Mouse (Mus musculus): ENCODE results near the gene Ticam1.
A peak's percentile ranks its signal among the peaks of the same experiment; 100 is the strongest.
"Not testable (repeated sequence)": the region's sequence is repeated elsewhere in the genome, so short reads cannot be mapped to it uniquely, and the experiment has no call there.

The Ticam1 gene

DNA sequence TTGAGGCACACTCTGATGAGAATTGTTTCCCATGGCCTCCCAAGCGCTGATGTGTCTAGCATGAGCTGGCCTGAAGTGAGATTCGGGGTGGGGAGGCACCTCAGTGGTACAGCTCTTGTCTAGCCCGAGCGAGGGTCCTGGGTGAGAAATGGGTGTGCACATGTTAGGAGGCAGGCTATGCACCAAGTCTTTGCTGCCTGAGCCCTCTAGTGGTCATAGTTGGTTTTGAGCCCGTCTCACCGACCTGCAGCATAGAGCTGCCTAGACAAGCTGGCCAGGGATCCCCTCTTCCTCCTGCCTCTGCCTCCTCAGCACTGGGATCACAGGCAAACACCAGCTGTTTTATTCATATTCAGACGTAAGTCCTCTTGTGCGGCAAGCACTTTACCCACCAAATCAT, 12.6 kb downstream of the Ticam1 start:
- peak; percentile 67 to 84 for DNase-seq (ENCODE audit: low spot score in 2 of 2)

DNA sequence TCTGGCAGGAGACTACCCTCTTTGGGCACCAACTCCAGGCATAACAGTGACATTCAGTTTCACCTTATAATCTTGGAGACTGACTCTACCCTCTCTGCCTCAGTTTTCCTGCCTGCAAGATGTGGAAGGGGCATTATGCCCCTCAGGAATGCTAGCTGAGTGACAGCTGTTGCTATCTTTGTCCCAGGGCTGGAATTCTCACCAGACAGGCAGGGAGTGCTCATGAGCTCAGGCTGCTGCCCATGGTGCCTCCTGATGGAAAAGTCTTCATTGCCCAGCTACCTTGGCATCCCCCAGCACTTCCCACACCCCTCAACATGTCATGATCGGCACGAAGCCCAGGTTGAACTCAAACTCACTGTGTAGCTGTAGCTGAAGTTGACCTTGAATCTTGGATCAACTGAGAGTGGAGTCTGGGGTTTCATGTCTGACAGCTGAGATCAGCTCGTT, 13.9 kb downstream of the Ticam1 start:
- no peak for DNase-seq (ENCODE audit: low spot score in 2 of 2)

DNA sequence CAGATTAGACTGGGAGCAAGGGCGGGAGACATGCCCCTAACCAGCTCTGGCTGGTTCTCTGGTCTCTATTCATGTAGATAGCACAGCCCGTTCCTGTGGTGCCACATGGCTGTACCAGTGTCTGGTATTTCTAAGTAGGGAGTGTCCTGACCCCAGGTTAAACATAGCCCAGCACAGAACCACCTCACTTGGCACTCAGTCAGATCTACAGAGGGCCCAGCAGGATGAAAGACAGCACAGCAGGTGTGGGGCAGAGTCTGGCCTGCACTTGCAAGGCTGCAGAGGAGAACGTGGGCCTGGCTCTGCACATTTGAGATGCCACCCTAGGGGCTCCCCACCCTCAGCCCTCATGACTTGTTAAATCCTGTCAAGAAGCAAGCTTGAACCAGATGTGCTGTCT, 15.4 kb downstream of the Ticam1 start:
- DNase-seq (ENCODE audit: low spot score in 2 of 2) = no peak

DNA sequence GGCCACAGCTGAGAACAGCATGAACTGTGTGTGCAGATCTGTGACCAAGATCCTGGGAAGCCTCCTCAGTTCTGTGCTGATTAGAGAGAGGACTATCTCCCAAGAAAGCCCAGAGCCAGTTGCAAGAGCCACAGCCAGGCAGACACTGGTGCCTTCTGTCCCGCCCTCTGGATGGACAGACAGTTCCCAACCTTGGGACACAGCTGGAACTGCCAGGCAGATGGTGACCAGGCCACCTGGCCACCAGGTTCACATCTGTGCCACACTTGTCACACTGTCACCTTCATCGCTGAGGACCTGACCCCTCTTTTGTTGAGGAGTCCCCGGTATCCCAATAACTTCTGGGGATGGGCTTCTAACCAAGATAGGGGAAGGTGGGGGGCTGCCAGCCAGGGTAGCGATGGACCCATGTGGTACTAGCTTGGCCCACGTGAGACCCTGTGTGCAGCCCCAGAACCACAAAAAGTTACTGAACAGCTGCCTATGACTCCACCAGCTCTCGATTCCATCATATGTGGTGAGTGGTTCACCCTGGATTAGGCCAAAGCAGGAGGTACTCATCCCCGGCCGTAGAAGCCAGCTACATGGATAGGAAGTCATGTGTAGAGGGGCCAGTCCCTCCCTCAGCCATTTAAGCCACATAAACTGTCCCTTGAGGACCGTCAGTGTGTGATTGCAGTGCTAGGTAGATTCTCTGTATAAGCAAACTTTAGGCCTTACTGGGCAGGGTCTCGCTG, 17.1 kb downstream of the Ticam1 start:
- DNase-seq (ENCODE audit: low spot score in 2 of 2) = no peak

DNA sequence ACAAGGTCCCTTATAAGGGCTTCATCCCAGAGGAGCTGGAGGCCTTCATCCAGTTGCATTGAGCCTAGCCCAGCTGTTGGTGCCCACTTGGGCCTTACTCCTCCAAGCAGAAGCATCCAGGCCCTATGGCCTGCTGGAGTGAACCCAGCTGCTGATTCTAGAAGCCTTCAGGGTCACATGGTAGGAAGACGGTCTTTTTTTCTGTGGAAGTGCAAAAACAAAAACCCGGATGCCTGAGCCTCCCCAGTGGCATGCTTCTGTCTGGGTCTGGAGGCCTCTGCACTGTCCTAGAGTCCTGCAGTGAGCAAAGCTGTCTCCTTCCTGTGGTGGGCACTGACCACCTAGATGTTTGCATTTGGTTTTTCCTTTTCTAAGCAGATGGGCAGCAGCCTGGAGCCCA, 17.8 kb downstream of the Ticam1 start:
- not testable (repeated sequence) for DNase-seq (ENCODE audit: low spot score in 2 of 2)

DNA sequence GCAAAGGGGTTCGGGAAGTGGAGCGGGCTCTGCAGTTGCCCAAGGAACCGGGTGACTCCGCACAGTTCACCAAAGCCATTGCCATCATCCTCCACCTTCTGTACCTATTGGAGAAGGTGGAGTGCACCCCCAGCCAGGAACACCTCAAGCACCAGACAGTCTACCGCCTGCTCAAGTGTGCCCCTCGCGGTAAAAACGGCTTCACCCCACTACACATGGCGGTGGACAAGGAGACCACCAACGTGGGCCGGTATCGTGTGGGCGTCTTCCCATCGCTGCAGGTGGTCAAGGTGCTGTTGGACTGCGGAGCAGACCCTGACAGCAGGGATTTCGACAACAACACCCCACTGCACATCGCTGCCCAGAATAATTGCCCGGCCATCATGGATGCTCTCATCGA, 18.3 kb downstream of the Ticam1 start:
- DNase-seq (ENCODE audit: low spot score in 2 of 2) = not testable (repeated sequence)

DNA sequence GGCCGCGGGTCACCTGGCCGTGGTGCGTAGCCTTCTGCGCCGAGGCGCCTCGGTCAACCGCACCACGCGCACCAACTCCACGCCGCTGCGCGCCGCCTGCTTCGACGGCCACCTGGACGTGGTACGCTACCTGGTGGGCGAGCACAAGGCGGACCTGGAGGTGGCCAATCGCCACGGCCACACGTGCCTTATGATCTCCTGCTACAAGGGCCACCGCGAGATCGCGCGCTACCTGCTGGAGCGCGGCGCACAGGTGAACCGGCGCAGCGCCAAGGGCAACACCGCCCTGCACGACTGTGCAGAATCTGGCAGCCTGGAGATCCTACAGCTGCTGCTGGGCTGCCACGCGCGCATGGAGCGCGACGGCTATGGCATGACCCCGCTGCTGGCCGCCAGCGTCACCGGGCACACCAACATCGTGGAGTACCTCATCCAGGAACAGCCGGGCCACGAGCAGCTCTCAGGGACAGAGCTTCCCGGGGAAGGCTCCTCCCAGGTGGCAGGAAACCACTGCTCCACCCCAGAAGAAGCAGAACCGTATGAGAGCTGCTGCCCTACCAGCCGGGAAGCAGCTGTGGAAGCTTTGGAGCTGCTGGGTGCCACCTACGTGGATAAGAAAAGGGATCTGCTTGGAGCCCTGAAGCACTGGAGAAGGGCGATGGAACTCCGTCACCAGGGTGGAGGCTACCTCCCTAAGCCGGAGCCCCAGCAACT, 19.2 kb downstream of the Ticam1 start:
- DNase-seq (ENCODE audit: low spot score in 2 of 2) = no peak

DNA sequence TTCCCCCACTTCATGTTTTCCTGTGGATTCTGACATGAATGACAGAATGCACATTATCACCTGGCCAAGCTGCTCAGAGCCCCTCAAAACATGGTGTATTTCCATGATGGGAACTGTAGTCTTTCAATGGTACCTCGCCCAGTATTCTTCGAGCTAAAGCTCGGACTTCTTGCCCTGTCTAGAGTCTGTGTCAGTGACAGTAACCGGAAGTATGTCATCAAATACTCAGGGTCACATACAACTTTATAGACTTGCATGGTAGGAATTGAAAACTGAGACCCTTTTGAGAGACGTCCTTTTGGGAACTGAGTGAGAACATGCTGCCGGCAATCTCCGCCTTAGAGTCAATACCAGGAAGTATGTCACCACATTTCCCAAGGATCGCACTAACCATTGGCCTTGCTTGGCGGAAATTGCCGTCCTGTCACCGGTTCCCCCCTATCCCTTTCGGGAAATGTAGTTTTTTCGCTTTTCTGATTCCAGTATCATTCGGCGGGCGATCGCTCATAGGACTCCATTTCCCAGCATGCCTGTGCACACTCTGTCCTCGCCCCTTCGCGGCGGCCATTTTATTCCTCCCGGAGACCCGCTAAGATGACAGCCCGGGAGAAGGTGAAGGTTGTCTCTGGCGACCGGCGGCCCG, 20.2 kb downstream of the Ticam1 start, which contains the start of gene Fem1a:
Gene Fem1a (plus strand): TSS at position 572 of the 643 bp plus-strand sequence.
- peak; percentile 93 for DNase-seq (ENCODE audit: low spot score in 2 of 2)

DNA sequence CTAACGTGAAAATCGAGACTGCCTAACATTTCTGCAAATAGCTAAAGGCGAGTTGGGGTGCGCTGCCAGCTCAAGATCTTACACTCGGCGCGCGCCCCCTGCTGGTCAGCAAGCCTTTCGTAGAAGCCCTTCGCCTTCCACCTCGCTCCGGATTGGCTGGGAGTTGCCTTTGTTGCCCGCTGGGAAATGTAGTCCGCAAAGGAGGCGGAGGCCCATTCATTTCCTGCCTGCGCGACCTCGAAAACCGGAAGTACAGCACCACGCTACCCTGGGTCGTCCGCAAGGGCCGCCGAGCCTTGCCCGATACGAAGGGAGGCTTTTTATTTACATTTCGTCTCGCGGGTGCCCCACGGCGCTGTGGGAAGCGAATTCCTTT, 20.7 kb downstream of the Ticam1 start:
- DNase-seq (ENCODE audit: low spot score in 2 of 2) = peak; percentile 96 to 100

DNA sequence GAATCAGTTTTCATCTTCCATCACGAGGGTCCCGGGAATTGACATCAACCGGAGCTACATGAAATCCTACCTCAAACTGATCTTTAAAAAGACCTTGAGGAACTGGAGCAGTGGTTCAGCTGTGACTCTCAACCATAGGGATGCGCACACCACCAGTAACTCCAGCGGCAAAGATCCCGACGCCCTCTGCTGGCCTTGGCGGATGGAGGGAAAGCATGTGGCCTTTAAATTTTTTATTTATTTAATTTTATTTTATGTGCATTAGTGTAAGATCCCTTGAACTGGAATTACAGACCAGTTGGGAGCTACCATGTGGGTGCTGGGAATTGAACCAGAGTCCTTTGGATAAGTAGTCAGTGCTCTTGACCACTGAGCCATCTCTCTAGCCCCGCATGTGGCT, 21.2 kb downstream of the Ticam1 start:
- DNase-seq (ENCODE audit: low spot score in 2 of 2) = peak; percentile 44 to 55

DNA sequence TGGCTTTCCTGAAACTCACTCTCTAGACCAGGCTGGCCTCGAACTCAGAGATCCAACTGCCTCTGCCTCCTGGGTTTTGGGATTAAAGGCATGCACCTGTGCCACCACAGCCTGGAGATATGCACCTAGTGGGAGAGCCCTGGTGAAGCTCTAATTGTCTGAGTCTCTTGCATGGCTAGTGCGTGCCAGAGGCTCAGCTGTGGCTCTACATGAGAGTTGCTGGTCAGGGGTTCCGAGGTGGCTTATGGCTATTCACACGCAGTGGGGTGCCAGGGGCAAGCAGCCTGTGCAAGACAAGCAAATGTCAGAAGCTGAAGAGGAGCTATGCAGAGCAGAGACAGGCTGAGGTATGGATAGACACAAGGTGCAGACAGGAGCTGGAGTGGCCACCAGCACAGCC, 21.9 kb downstream of the Ticam1 start:
- DNase-seq (ENCODE audit: low spot score in 2 of 2) = no peak

DNA sequence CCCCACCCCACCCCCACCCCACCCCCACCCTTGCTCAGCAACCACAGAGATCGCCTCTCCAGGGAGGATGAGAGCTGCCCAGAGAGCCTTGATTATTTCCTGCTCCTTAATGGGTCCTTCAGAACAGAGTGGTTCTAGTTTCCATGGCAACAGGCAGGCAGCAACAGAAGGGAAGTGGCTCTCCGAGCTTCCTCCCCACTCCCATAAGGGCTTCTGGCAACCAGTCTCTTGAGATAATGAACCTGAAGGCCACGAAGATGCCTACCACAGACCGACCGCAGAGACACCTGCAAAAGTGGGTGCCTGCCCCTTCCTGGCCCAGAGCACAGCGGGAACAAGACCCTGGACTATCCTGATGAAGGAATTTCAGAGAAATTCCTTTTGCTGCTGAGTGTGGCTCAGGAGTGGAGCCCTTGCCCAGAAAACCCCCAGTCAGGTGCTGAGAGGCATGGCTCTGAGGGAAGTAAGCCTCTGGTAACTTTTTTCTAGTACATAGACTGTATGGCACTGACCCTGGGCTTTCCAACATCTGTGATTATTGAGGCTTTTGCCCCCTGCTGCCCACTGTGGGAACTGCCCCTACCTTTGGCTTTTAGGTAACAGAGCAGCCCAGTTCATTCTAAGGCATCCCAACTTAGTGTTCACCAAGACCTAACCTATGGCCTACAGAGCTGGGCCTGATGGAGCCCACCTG, 25.3 kb downstream of the Ticam1 start:
- peak in 1 of 2 experiments; percentile 66 for DNase-seq (ENCODE audit: low spot score in 2 of 2)

DNA sequence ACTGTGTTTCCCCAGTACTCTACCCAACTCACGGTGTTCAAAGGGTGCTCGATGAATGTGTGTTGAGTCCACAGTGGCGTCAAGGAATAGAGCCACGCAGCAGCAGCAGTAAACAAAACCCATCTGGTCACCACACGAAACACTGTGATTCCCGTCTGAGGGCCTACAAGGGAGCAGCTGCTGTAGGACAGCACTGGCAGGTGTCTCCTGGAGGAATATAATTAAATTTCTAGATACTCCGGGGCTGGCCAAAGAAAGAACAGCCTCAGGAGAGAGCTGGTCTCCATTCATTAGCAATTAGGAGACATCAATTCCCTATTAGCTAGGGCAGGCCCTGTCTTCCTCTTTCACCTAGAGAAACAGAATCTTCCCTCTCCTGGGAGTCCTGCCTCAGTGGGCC, 31.0 kb downstream of the Ticam1 start:
- no peak for DNase-seq (ENCODE audit: low spot score in 2 of 2)

DNA sequence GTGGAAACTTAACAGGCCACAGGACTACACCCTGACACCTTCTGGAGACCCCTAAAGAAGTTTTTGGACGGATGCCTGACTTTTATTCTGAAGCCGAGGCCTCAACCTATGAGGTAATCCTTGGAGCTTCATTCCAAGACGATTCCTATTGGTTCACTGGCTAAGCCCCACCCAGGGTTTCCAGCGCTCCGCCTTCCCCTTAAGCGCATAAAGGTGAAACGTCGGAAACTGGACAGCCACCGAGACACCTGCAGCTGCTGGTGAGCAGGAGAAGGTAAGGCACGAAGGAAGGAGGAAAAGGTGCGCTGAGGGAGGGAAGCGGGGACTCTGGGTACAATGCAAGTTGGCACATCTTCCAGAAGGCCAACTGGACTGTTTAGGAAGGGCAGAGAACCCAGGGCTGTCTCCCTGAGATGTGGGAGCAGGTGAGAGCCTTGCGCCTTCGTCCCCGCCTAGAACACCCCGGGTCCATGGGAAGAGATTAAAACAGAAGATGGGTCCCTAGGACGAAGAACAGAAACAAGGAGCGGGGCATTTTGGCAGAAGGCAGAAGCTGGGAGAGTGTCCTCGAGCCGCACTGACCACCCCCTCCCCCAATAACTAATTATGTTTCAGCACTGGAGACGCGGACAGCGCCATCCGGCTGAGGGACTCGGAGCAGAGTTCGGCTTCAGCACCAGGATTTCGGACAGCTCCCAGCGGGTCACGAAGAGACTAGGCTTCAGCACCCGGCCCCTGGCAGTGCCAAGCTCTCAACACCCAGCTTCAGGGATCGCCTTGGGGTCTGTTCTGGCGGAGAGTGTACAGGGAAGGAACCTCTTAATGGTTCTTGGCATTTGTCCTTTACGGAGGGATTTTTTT, 34.8 kb downstream of the Ticam1 start:
- peak; percentile 72 to 95 for DNase-seq (ENCODE audit: low spot score in 2 of 2)

DNA sequence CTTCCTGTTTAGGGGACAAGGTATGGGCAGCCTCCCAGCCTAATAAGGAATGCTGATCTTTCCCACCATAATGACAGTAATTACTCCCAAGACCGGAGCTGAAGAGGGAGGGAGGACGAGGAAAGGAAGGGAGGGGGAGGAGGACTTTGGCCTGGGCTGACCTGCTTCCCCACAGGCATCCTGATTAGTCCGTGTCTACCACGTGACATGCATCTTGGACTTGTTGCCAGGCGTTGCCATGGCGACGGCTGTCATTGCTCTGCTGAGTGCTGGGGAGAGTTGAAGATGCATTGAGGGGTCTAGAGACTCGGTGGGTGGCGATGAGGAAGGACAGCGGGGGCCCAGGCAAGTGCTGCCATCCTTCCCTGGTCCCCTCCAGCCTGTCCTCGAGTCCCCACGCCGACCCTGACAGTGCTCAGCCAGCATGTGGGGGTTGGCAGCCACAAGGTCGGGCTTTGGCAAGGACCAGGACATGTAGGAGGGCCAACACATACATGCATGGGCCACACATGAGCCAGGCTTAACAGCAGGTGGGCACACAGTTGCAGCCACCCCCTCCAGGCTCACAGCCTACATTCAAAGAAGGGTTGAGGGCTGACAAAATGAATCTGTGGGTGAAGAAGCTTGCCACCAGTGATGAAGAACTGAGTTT, 42.6 kb downstream of the Ticam1 start:
- DNase-seq (ENCODE audit: low spot score in 2 of 2) = no peak

DNA sequence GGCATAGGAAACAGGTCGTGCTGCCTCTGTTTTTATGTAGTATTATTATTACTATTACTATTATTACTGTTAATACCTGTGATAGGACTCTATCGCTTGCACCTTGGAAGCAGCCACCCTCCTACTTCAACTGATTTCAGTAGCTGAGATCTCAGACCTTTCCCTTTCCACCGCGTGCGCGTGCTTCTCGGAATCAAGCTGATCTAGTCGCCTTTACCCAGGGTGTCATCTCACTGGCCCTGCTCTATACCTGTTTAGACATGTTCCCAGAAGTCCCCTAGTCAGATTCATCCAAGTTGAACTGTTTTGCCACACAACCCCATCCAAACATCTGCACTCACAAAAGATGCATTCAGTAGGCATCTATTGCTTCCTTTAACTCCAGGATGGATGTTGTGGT, 43.2 kb downstream of the Ticam1 start:
- DNase-seq (ENCODE audit: low spot score in 2 of 2) = no peak

DNA sequence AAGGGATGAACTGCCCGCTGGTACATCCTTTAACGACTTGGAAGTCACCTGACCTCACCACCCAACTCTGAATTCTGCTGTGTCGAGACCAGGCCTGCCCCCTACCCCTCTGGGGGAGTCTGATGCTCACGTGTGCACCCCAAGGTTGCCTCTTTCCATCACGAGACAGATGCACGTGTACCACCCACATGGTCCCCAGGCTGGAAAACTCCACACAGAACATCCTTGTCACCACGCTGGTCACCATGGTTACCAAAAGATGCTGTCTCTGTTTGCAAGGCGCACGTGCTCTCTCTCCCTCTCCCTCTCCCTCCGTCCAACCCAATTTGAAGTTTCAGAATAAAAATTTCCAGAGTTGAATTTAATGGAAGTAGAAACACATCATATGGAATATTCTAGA, 46.6 kb downstream of the Ticam1 start:
- DNase-seq (ENCODE audit: low spot score in 2 of 2) = no peak

DNA sequence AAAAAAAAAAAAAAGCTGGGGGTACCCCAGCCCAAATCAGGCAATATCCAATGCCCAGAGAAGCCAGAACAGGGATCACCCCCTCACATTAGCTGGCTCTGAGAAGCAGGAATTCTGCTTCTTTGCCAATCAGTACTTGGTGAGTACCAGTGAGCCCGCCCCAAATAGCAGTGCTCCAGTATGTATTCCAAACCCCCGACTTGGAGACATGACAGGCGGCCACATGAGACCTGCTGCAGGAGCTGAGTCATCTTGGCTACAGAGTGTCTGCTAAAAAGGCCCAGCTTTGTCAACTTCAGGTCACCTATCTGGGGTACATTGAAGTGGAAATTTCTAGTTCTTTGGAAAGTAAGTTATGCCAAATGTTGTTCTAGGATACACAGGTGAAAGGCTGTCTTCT, 50.0 kb downstream of the Ticam1 start:
- DNase-seq (ENCODE audit: low spot score in 2 of 2) = no peak

DNA sequence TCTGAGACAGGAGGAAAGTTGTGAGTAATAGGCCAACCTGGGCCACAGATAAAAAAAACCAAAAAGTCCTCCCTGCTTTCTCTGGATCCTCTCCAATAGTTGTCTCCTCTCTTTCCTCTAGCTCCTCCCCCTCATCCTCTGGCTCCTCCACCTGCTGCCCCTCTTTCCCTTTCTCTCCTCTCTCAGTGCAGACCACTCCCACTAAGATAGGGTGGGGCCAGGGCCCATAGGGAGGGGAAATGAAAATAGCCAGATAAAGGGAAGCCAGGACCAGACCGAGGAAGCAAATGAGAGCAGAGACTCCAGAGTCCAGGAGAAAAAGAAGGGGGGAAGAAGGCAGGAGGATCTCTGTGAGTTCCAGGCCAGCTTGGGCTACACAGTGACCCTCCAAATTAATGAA, 51.7 kb downstream of the Ticam1 start:
- no peak for DNase-seq (ENCODE audit: low spot score in 2 of 2)

DNA sequence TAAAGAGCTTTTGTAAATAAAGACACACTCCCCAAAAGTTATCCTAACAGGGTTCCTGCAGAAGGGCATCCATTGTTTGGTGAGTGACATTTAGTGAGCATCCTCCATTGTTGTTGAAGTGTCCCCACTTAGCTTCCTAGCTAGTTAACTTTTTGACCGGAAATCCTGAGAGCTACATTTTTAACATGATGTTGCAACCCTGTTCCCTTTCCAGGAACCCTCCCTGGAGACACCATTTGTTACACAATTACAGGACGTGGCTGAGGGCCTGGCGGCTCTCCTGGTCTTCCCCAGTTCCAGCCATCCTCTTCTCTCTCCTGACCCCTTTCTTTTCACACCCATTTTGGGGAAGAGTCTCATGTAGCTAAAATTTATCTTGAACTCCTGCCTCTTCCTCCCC, 56.8 kb downstream of the Ticam1 start:
- DNase-seq (ENCODE audit: low spot score in 2 of 2) = no peak
